Mouse (Mus musculus) limb, embryonic 12.5 days (tissue): ENCODE data around the gene Mkrn3. TPM values are rescaled to one million over a fixed set of nuclear protein-coding genes. Genes with fewer than 3 reads are reported as not detected.

Source experiments
- ATAC-seq: fragments of 200-750 bp; cut with Nextera tagmentation; 2 replicates; pipeline ENCODE4 v1.8.0; 2017; ENCODE audit warnings: low read depth, moderate TSS enrichment; ENCODE audit not compliant: insufficient number of reproducible peaks, insufficient read depth, low FRiP score, low TSS enrichment
- H3K27ac ChIP-seq: fragments of 300-500 bp; sonication (generic); 2 replicates; pipeline ENCODE4 v1.5.1; 2016; ENCODE audit warnings: mild to moderate bottlenecking, moderate library complexity
- H3K27me3 ChIP-seq: fragments of 300-500 bp; sonication (generic); 2 replicates; pipeline ENCODE4 v1.6.1; 2016; ENCODE audit warnings: mild to moderate bottlenecking, moderate library complexity
- H3K36me3 ChIP-seq: fragments of 300-500 bp; sonication (generic); 2 replicates; pipeline ENCODE4 v1.6.1; 2016; ENCODE audit warnings: mild to moderate bottlenecking, moderate library complexity
- H3K4me1 ChIP-seq: fragments of 300-500 bp; sonication (generic); replicated peaks from 2 replicates; pipeline ENCODE4 v1.6.1; 2016
- H3K4me2 ChIP-seq: fragments of 300-500 bp; sonication (generic); 2 replicates; pipeline ENCODE4 v1.6.1; 2016; ENCODE audit warnings: mild to moderate bottlenecking, moderate library complexity
- H3K4me3 ChIP-seq: fragments of 300-500 bp; sonication (generic); replicated peaks from 2 replicates; pipeline ENCODE4 v1.5.1; 2016; ENCODE audit warnings: mild to moderate bottlenecking
- H3K9ac ChIP-seq: fragments of 300-500 bp; sonication (generic); replicated peaks from 2 replicates; pipeline ENCODE4 v1.6.1; 2016; ENCODE audit warnings: mild to moderate bottlenecking, moderate library complexity
- H3K9me3 ChIP-seq: fragments of 300-500 bp; sonication (generic); 2 replicates; pipeline ENCODE4 v1.6.1; 2016; ENCODE audit warnings: mild to moderate bottlenecking, moderate library complexity
- WGBS: fragments of 180-500 bp; shearing (Covaris S2); methylation state at CpG from one replicate; pipeline ENCODE4 v1.1.7; 2016; 5-methylcytosine and 5-hydroxymethylcytosine counted together
- polyA plus RNA-seq: library from polyadenylated mRNA; unstranded; fragments of >200 nt; fragmentation: Nextera tagmentation; extraction: Ambion mirVana; gene quantifications from 2 replicates; pipeline ENCODE4 v1.2.1, GENCODE M21; 2016

The Mkrn3 gene
- polyA plus RNA-seq, 1 experiment from 2014 or later = 8.3 TPM

DNA sequence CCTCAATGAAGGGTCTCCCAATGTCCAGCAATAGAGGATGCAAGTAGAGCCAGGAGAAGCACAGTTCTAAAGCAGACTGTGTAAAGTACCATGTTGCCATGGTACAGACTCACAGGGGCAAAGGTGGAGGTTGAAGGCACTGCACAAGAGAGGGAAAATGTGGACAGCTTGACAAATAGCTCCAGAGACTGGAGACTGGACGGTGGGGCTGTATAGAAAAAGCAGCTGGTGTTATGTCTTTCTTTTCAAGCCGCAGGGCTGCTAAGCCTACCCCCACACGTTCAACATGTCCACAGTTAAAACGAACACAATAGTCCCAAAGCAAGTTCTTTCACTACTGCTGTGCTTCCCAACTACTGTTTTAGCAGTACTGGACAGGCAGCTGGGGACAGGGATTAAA lies 3.3 kb upstream of the Mkrn3 start:
- Histone ChIP-seq H3K4me3 (no peak overlapping the region), H3K9ac (no peak overlapping the region)
- no peak for ATAC-seq

DNA sequence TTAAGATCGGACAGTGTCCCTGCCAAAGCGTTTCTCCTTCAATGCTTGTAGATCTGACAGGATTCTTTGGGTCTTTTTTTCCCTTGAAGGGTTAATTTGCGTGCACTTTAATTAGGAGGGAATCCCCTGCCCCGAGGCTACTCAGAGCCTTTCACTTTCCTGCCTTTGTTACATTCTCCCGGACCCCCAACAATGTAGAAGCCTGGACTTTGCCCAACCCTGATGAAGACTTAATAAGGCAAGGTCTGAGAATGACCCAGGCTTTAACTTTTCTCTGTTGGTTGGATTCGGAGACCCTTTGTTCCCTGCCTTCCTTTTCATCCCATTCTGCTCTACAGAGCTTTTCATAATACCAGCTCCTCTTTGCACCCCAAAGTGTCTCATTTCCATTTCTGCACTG lies 627 bp upstream of the Mkrn3 start:
- peaks cover 13% of the 10 kb centered on the region; the same call in 1 of the 2 replicates for H3K9me3 ChIP-seq
- H3K4me3 ChIP-seq = peak overlapping the region; percentile 68
- 82% methylated on average over 6 of the region's 6 CpGs for WGBS
- H3K4me1 ChIP-seq = peaks cover 10% of the 10 kb centered on the region
- H3K36me3 ChIP-seq = no peaks in the 10 kb centered on the region
- no peak for ATAC-seq
- no peak overlapping the region for H3K9ac ChIP-seq
- peak overlapping the region; percentile 45 for H3K4me2 ChIP-seq
- no peak overlapping the region for H3K27ac ChIP-seq
- H3K27me3 ChIP-seq = 0 out of 2 replicates have a peak, but pooled peaks cover 4% of the 10 kb centered on the region

More for the DNA sequence above, 3.3 kb upstream of the Mkrn3 start:
- Histone ChIP-seq H3K4me1 (peaks cover 8% of the 10 kb centered on the region), H3K9me3 (peaks cover 13% of the 10 kb centered on the region; the same call in 1 of the 2 replicates), H3K36me3 (no peaks in the 10 kb centered on the region), H3K4me2 (no peak overlapping the region), H3K27ac (no peak overlapping the region), H3K27me3 (0 out of 2 replicates have a peak, but pooled peaks cover 4% of the 10 kb centered on the region)
- WGBS = 51% methylated on average over 4 of the region's 4 CpGs

DNA sequence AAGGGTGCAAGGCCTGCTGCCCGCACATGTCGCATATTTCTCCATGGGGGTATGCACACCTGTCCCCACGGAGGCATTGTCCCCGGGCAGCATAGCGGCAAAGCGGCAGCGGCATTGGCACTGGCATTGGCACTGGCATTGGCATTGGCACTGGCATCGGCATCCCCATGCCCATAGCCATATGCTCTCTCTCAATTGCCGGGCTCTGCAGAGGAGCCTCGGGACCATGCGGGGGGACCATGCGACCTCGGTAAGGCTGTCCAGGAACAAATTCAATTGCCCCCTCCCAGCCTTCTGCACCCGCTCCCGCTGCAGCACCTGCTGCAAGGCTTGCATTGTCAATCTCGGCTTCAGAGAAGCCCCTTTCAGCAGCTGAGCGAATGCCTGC lies 840 bp downstream of the Mkrn3 start:
- Histone ChIP-seq H3K4me1 (peaks cover 10% of the 10 kb centered on the region), H3K27me3 (0 out of 2 replicates have a peak, but pooled peaks cover 4% of the 10 kb centered on the region), H3K4me2 (peak overlapping the region; percentile 78), H3K9me3 (peaks cover 13% of the 10 kb centered on the region; the same call in 1 of the 2 replicates), H3K27ac (no peak overlapping the region), H3K9ac (peak overlapping the region; percentile 74), H3K4me3 (peak overlapping the region; percentile 68), H3K36me3 (no peaks in the 10 kb centered on the region)
- 62% methylated on average over 17 of the region's 17 CpGs for WGBS
- ATAC-seq = peak; percentile 45; the same call in 1 of the 2 replicates

DNA sequence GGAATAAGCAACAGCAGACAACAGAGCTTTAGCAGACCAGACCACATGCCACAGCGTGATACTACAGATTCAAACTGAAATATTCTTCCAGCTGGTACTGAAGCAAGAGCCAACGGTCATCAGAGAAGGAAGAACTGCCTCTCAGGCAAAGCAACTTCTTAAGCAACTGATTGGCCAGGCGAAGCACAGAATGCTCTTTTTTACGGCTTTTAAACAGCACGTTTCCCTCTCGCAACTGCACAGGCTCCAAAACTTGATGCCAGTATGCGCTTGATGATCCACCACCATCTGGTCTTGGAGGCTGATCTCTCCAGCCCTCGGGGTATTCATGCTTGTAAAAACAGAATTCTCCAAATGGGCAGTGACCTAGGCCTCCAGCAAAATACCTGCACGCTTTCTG lies 1.6 kb downstream of the Mkrn3 start:
- Histone ChIP-seq H3K9ac (no peak overlapping the region), H3K4me1 (peaks cover 10% of the 10 kb centered on the region), H3K4me3 (peak overlapping the region; percentile 68), H3K27ac (no peak overlapping the region), H3K36me3 (no peaks in the 10 kb centered on the region), H3K27me3 (0 out of 2 replicates have a peak, but pooled peaks cover 3% of the 10 kb centered on the region), H3K9me3 (peaks cover 13% of the 10 kb centered on the region; the same call in 1 of the 2 replicates), H3K4me2 (peak overlapping the region; percentile 78)
- 84% methylated on average over 9 of the region's 9 CpGs for WGBS
- no peak for ATAC-seq

DNA sequence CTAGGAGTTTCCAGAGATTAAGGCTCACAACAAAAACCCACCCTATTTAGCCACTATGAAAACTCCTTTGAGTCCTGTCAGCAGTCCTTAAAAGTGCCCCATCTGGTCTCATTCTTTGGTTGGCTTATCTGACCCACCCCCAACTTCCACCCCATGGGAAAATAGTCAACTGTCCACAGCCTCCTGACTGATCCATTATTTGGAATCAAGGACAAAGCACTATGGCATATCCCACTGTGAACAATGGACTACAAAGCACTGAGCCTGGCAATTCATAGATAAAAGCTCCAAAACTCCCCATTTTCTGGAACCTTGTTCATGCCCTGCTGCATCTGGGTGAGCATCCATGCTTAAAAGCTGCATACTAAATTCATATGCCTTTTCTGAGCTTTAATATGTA lies 3.8 kb downstream of the Mkrn3 start:
- no peak overlapping the region for H3K4me3 ChIP-seq
- ATAC-seq = no peak
- H3K4me2 ChIP-seq = no peak overlapping the region

DNA sequence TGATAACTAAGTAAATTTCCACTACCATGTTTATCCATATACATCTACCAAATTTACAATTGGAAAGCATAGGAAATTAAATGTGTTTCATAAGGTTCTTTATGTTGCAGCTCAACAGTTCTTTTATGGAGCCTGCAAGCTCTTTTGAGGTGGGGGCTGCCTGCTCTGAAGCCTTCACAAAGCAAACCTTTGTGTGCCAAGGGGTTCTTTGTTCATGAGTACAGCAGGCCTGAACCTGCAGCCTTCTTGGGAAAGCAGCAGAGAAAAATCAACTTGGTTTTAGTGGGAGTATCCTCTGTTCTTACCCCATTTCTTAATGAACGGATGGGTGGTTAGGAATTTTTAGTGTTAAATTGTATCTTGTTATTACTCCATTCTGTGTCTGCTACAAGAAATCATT lies 4.7 kb downstream of the Mkrn3 start:
- H3K4me2 ChIP-seq = no peak overlapping the region
- H3K27ac ChIP-seq = no peak overlapping the region
- ATAC-seq = no peak
- H3K27me3 ChIP-seq = no peaks in the 10 kb centered on the region
- H3K36me3 ChIP-seq = no peaks in the 10 kb centered on the region
- peaks cover 14% of the 10 kb centered on the region; the same call in 1 of the 2 replicates for H3K9me3 ChIP-seq
- no peak overlapping the region for H3K4me3 ChIP-seq
- no peak overlapping the region for H3K9ac ChIP-seq
- 76% methylated on average over 1 of the region's 1 CpGs for WGBS
- peaks cover 10% of the 10 kb centered on the region for H3K4me1 ChIP-seq

More for the DNA sequence above, 3.8 kb downstream of the Mkrn3 start:
- H3K27me3 ChIP-seq = no peaks in the 10 kb centered on the region
- no peaks in the 10 kb centered on the region for H3K36me3 ChIP-seq
- no peak overlapping the region for H3K9ac ChIP-seq
- no peak overlapping the region for H3K27ac ChIP-seq
- H3K4me1 ChIP-seq = peaks cover 10% of the 10 kb centered on the region
- peaks cover 17% of the 10 kb centered on the region; the same call in 1 of the 2 replicates for H3K9me3 ChIP-seq

DNA sequence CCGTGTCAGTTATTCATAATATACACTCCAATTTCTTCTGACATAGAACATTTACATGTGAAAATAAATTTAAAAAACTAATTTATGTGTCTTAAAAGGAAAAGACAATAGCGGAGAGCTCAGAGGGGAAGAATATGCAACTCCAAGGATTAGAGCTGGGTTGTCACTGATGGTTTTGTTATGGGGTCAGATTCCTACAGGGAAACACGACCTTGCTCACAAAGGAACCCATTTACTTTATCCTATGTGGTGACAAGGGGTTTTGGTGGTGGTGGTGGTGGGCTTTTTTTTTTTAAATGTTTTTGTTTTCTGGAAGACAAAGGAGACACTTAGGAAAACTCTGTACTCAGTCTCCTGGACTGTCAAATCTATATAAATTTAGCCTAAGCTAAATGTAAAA lies 12.1 kb downstream of the Mkrn3 start:
- Histone ChIP-seq H3K4me3 (no peak overlapping the region), H3K36me3 (no peaks in the 10 kb centered on the region), H3K4me2 (no peak overlapping the region), H3K27ac (no peak overlapping the region), H3K27me3 (no peaks in the 10 kb centered on the region), H3K9me3 (peaks cover 8% of the 10 kb centered on the region; the same call in 1 of the 2 replicates), H3K9ac (no peak overlapping the region), H3K4me1 (no peaks in the 10 kb centered on the region)
- 48% methylated on average over 3 of the region's 3 CpGs for WGBS
- ATAC-seq = no peak

DNA sequence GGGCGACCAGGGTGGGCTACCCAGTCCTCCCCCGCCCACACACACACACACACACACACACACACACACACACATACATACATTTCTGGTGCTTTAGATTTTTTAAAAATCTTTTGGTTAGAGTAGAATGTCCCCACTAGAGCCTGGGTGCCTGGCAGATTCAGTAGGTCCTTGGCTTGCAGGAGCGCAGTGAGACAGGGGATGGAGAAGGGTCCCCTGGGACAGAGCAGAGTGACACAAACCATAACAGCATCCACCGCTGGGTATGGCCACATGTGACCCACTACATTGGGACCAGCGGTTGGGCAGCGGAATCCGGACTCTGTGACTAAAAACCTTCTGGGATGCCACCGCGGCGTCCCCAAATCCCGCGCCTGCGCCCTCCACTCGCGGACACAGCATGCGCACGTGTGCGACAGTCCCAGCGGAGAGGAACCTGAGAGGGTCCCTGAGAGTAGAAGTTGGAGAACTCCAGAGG lies 13.3 kb downstream of the Mkrn3 start:
- Histone ChIP-seq H3K36me3 (no peaks in the 10 kb centered on the region), H3K4me1 (no peaks in the 10 kb centered on the region), H3K9ac (peak overlapping the region; percentile 27; the same call in 1 of the 2 replicates), H3K4me2 (peak overlapping the region; percentile 50), H3K27me3 (no peaks in the 10 kb centered on the region), H3K27ac (no peak overlapping the region), H3K4me3 (peak overlapping the region; percentile 27), H3K9me3 (peaks cover 4% of the 10 kb centered on the region; the same call in 1 of the 2 replicates)
- ATAC-seq = no peak
- 50% methylated on average over 19 of the region's 19 CpGs for WGBS

DNA sequence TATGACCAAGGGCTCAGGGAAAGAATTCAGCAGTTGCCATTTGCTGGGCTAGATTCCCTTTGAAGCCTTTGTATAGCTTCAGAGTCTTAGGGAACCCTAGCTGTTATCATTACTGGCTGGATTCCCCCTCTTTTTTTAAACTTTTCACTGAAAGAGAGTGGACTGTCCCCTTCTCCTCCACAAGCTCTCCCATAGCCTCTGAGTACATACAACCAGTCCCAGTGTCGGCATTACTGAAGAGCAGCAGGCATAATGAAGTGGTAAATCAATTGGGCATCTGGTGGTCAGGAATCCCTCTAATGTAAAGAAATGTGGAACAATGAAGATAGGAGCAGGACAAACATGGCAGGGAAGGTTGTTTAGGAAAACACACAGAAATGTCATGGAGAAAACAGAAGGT lies 27.7 kb downstream of the Mkrn3 start:
- no peak overlapping the region for H3K9ac ChIP-seq
- no peak overlapping the region for H3K4me3 ChIP-seq
- no peaks in the 10 kb centered on the region for H3K27me3 ChIP-seq
- no peak overlapping the region for H3K27ac ChIP-seq
- H3K9me3 ChIP-seq = no peaks in the 10 kb centered on the region
- no peak overlapping the region for H3K4me2 ChIP-seq
- no peaks in the 10 kb centered on the region for H3K36me3 ChIP-seq
- no peaks in the 10 kb centered on the region for H3K4me1 ChIP-seq
- 52% methylated on average over 1 of the region's 1 CpGs for WGBS
- no peak for ATAC-seq

DNA sequence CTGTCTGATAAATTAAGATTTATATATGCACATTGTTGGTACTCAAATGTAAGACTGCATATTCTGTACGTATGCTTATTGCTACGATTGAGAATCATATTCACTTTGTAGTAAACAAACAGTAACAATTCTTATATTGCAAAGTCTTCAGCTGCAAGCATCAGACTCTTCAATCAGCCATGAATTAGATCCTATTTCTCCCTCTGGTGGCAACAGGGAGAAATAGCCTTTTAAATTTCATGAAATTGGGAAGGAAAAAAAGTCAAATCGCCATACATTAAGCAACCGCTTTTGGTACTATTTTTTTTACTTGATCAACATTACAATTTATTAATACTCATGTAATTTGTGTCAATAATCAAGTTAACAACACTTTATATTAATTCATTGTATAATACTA lies 31.6 kb downstream of the Mkrn3 start:
- H3K9me3 ChIP-seq = no peaks in the 10 kb centered on the region
- H3K4me1 ChIP-seq = no peaks in the 10 kb centered on the region
- H3K4me2 ChIP-seq = no peak overlapping the region
- WGBS = 45% methylated on average over 4 of the region's 4 CpGs
- H3K4me3 ChIP-seq = no peak overlapping the region
- H3K27ac ChIP-seq = no peak overlapping the region
- H3K9ac ChIP-seq = no peak overlapping the region
- H3K27me3 ChIP-seq = no peaks in the 10 kb centered on the region
- H3K36me3 ChIP-seq = no peaks in the 10 kb centered on the region
- no peak for ATAC-seq

DNA sequence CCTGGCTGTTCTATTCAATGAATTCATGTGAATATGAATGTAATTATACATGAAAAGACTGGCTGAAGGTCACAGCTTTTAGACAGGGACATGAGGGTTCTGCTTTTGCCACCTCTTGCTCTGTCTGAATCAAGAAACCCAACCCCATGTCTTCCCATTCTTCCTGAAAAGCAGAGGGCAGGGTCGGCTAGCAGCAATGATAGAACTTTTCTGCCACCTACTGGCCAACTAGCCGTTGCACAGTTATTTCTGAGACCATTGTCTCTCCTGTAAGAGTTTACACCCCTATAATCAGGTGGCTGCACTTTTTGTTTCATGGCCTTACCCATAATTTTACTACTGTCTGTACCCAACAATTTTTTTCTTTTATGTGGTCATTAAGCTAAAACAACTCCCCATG lies 37.5 kb downstream of the Mkrn3 start:
- Histone ChIP-seq H3K36me3 (no peaks in the 10 kb centered on the region), H3K4me1 (peaks cover 7% of the 10 kb centered on the region; the same call in 1 of the 2 replicates), H3K4me3 (no peak overlapping the region), H3K27me3 (no peaks in the 10 kb centered on the region), H3K4me2 (no peak overlapping the region), H3K27ac (no peak overlapping the region), H3K9me3 (peaks cover 27% of the 10 kb centered on the region; the same call in 1 of the 2 replicates), H3K9ac (no peak overlapping the region)
- ATAC-seq = no peak
- 8% methylated on average over 2 of the region's 2 CpGs for WGBS

DNA sequence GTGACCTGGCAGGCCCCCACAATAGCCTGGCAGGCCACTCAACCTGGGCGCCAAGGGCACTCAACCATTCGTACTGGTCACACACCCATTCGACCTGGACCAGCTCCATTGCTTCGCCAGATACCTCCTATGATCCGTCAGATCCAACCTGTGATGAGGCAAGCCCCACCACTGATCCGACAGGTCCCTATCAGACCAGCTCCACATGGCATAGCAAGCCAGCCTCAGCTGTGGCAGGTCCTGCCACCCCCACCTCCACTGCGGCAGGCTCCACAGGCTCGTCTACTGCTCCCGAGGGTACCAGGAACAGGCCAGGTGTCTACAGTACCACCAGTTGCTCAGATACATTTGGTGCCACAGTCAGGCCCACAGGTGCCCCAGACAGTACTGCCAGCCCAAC lies 41.4 kb downstream of the Mkrn3 start:
- 96% methylated on average over 9 of the region's 9 CpGs for WGBS
- no peaks in the 10 kb centered on the region for H3K36me3 ChIP-seq
- no peak overlapping the region for H3K27ac ChIP-seq
- H3K4me3 ChIP-seq = no peak overlapping the region
- H3K27me3 ChIP-seq = no peaks in the 10 kb centered on the region
- ATAC-seq = no peak
- peaks cover 34% of the 10 kb centered on the region; the same call in 1 of the 2 replicates for H3K9me3 ChIP-seq
- peaks cover 7% of the 10 kb centered on the region; the same call in 1 of the 2 replicates for H3K4me1 ChIP-seq
- H3K4me2 ChIP-seq = no peak overlapping the region
- H3K9ac ChIP-seq = no peak overlapping the region
